Mouse (Mus musculus): ENCODE measurements around the gene H1f0.

Gene H1f0

GRCm38 (mm10) chr15:79067631-79068030, 39.4 kb downstream of the H1f0 start:
- no peak for DNase-seq (ENCODE audit: low read depth, low spot score)

GRCm38 (mm10) chr15:79068416-79068815, 40.2 kb downstream of the H1f0 start:
- DNase-seq (ENCODE audit: low read depth, low spot score), result no peak

GRCm38 (mm10) chr15:79071117-79072039, 43.1 kb downstream of the H1f0 start:
- peak; percentile 75 for DNase-seq (ENCODE audit: low read depth, low spot score)

GRCm38 (mm10) chr15:79073752-79074151, 45.5 kb downstream of the H1f0 start:
- no peak for DNase-seq (ENCODE audit: low read depth, low spot score)

- DNase-seq (ENCODE audit: low read depth, low spot score), result no peak
Observed at GRCm38 (mm10) chr15:79074446-79074845, 46.2 kb downstream of the H1f0 start.

GRCm38 (mm10) chr15:79074913-79075532, 46.8 kb downstream of the H1f0 start, which contains the start of gene Eif3l:
Eif3l (plus strand) TSS chr15:79075179.
- peak; percentile 87 for DNase-seq (ENCODE audit: low read depth, low spot score)

GRCm38 (mm10) chr15:79075658-79076365, 47.6 kb downstream of the H1f0 start:
- no peak for DNase-seq (ENCODE audit: low read depth, low spot score)

- no peak for DNase-seq (ENCODE audit: low read depth, low spot score)
Observed at GRCm38 (mm10) chr15:79079567-79079966, 51.3 kb downstream of the H1f0 start.

Data from 3T3-L1 (cell line).